Mouse (Mus musculus) hematopoietic stem cell, adult 5-6 weeks (primary cell): ENCODE results near the gene Galntl6. TPM values are rescaled to one million over a fixed set of nuclear protein-coding genes. Genes with fewer than 3 reads are reported as not detected.

Experiments used
- ATAC-seq, 2 experiments: fragments of 125-278 bp in 1 of 2; replicated peaks in 1 of 2; 2 replicates each; pipeline ENCODE4 v1.8.0; 2016 to 2017; ENCODE audit warnings: inconsistent platforms in 2 of 2, mild to moderate bottlenecking in 2 of 2, moderate number of reproducible peaks in 2 of 2, low read depth in 1 of 2, moderate TSS enrichment in 1 of 2; ENCODE audit not compliant: low FRiP score in 2 of 2, poor library complexity in 2 of 2, severe bottlenecking in 2 of 2, insufficient read depth in 1 of 2, low TSS enrichment in 1 of 2
- total RNA-seq: library from RNA; stranded (forward); fragments of 172-1452, 232-1000 nt; gene quantifications from 2 replicates; pipeline ENCODE4 v1.2.3, GENCODE M21; 2017

Galntl6 gene
- total RNA-seq, 1 experiment from 2014 or later = not detected

- no peak for ATAC-seq
Measured at GRCm38 (mm10) chr8:58081715-58082114, 830.7 kb downstream of the Galntl6 start.

DNA sequence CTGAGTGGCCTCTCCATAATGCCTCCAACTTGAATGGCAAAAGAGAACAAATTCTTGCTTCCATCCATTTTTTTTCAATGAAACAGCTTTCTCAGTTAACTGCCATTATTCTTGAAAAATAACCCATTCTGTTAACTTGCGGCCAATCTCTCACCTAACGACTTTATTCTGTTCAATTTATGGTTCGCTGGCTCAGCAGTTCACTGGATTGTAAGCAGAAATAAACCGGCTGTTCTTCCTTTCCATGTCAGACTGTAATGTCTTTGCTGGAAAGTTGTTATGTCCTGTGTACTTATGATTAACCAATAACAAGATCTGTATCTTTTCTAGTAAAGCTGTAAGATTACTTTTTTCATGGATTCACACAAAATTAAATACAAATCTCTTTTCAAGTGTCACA lies 837.8 kb downstream of the Galntl6 start:
- no peak for ATAC-seq

DNA sequence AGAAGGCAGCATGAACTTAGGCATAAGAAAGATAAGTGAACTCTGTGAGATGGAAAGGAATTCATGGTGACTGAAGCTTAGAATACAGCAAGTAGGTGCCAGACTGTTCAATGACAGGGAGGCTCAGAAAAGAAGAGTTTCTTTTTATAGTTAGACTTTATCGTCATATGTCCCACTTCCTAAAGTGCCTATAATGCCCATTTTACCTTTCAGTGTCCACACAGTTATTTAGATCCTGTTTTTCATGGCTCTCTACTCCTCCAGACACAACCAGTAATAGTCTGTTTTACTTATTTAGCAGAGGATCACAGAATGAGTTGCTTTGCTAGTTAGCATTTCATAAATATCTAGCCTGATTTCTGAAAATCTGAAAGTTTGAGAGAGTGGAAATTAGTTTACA lies 838.7 kb downstream of the Galntl6 start:
- ATAC-seq = no peak

- ATAC-seq = no peak
Measured at GRCm38 (mm10) chr8:58032271-58032670, 880.2 kb downstream of the Galntl6 start.

GRCm38 (mm10) chr8:58025558-58025957 lies 886.9 kb downstream of the Galntl6 start:
- ATAC-seq = no peak

DNA sequence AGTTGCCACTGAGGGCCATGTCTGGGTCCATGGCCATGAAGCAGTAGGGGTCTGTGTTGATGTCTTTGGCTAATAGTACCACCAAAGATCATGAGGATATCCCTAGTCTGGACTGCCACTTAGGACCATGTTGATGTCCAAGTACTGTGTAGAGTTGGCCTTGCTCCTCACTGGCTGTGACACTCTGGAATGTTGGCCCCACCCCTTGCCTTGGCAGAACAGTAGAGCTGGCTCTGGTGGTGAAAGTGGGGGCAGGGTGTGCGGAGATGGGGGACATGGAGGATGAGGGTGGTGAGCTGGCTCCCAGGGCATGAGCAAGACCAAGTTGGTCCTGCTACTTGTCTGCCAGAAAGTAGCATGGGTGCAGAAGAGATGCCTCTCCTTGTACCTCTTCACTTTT lies 887.3 kb downstream of the Galntl6 start:
- ATAC-seq = no peak

DNA sequence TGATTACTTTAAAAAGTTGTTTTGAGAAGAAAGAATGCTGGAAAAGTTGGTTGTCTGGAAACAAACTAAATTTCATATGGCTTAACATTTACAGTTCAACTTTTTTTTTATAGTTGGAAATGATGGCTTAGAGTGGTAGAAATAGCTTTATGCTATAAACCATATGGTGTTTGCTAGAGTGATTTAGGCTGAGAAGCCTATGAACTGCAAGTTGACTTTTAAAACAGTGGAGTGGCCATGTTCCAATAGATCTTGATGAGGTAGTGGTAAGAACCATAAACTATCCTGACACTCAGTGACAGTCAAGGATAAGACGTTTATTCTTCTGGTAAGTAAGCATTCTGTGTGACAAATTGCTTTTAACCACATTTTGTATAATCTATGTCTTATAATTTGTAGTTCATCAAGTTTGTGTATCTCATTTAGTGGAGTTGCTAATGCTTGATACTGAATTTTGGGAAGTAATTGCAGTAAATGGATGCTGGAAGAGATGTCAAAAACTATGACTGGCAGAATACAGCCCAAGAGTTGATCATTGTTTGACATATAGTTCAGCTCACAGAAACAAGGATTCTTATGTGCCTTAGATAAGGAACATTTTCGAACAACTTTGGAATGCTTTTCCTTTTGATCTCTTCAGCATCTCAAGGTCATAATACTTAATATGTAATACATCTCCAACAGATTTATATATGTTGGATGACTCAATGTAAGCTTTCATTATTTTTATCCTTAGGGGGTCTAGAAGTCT lies 888.8 kb downstream of the Galntl6 start:
- no peak for ATAC-seq

DNA sequence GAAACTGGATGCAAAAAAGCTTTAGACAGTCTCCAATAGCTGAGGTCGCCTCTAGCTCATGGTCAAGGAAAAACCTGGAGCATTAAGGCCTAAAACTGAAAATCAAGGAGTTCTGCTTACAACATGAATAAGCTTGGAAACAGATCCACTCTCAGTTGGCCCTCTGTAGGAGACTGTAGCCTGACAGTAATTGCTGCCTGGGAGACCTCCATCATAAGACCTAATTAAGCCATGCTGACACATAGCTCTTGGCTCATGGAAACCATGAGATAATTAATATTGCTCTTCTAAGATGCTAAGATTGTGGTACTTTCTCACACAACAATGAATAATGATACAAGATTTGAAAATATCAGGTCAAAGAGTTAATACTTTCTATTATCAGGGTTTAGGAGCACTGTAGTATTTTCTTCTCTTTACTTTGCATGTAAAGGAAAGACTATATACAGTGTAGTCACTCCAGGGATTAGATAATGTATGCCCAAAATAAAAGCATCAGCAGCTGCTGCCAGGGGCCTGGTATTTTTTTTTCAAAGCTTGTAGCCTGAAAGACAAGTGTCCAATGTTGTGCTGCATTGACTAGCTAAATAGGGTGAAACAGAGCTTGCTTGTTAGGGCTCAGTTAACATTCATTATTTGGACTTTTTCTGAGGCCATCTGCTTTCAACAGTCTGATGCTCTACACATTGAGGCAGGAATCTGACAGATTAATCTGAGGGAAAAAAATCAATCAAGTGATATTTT lies 922.8 kb downstream of the Galntl6 start:
- no peak for ATAC-seq

GRCm38 (mm10) chr8:57977372-57977771 lies 935.1 kb downstream of the Galntl6 start:
- no peak for ATAC-seq

DNA sequence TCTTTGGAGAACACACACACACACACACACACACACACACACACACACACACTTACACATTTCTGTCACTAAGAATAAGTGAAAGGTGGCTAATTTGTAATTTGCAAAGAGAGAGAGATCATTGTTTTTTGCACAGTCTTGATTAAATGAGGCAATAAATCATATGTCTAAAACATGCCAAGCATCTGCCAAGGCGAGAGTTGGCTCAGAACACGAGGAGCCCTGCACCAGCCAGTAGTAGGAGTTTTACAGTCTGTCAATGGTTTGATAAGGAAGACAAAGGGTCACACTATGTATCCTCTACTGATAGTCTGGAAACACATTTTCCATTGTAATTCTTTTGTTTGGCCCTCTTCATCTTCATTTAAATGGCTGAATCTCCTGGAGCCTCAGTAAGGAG lies 938.3 kb downstream of the Galntl6 start:
- no peak for ATAC-seq

DNA sequence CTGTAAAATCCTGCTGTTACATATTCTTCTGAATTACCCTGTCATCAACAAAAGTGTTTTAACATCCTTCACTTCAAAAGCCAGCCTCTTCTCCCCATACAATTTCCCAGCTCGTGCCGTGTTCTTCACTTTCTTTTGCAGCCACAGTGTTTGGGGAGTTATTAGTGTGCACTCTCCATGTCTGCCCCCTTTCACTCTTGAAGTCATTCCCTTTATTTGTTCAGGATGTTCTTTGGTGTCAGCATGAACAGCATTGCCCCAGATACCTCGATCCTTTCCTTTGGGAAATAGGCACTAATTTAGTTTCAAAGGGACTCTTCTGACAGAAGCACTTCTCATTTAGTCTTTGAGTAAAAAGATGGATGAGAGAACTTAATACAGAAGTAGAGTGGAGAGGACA lies 939.6 kb downstream of the Galntl6 start:
- ATAC-seq = no peak

- no peak for ATAC-seq
Measured at GRCm38 (mm10) chr8:57966676-57967075, 945.8 kb downstream of the Galntl6 start.

- no peak for ATAC-seq
Measured at GRCm38 (mm10) chr8:57965508-57965907, 946.9 kb downstream of the Galntl6 start.

DNA sequence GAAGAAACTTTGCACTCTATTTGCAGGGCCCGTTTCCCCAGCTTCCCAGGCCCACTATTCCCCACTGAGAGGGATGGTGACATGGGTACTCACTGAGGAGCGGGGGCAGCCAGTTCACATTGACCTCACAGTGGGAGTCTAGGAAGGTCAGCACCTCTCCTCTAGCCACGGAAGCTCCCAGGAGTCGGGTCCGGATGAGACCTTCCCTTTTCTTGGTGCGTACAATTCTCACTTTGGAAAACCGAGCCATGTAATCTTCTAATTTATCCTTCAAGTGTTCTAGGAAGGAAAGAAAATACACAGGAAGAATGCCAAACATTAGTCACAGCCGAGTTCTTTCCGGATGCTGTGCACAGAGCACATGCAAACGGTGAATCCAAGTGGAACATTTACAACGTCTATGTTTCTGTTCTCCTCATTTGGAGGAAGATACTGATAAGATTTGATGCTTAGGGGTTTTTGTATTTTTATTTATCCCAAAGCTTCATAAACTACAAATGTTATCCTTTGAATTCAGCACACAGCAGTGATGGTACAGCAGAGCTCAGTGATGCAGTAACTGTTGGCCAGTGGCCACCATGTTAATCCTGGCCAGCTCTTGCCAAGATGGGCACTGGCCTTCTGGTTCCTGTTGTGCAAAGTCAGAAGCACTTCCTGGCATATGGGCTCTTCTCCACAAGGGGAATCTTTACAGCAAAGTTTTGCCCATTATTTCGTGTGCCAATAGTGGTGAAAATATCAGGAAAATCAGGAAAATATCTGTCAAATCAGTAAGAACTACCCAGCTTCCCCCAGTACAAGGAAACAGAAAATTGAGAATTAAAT lies 949.9 kb downstream of the Galntl6 start:
- no peak for ATAC-seq

- ATAC-seq = no peak
Measured at GRCm38 (mm10) chr8:57959136-57959535, 953.3 kb downstream of the Galntl6 start.

DNA sequence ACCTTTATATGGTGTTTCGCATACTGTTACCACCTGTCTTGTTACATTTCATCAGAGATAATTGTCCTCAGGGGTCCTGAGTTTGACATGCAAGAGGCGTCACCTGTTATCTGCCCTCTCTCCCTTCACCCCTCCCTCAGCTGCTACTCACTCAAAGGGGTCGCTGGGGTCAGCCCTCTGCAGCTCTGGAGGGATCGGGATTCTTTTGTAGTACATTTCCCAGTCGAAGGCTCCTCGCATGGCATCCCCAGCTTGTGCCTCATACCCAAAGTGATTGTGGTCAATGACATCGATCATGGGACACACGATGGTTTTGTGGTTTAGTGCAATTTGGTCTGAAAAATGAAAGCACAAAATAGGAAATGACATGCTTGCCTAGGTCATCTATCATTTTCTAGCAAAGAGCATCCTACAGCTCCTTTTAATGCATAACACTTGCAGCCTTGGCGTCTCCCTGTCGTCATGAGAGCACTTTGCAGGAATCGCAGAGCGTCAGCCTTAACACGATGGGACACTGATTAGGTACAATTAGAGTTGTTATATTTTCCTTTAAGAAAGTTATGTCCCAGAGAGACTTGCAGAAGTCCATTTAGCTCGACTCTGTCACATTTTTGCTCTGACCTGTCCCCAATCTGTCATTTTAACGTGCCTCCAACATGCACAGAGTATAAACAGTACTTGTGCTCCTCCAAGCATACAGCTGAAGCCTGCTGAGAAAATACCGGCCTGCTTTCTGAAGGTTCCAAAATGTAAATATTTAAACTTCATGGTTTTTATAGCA lies 954.1 kb downstream of the Galntl6 start:
- ATAC-seq = no peak

DNA sequence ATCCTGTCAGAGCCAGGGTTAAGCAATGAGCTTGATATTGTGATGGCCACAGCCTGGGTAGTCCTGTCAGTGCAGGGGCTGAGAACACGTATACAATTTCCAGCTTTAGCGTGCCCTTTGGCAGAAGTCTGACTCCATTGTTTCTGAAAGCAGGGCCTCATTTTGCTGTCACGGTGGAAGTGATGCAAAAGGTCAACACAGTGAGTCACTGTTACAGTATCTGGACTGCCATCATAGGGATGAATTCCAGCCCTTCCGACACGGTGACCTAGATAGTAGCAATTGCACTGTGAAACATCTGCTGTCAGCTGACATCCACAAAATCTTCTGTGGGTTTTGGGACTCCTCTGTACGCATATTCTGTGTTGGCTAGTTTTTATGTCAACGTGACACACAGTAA lies 956.9 kb downstream of the Galntl6 start:
- no peak for ATAC-seq
